In genomic region chr13:37344909-37345772, GRCm38 (mm10) we compare ENCODE assay signal across 13 mouse cellular contexts. TPM values are rescaled to one million over a fixed set of nuclear protein-coding genes. Genes with fewer than 3 reads are reported as not detected.
A peak's percentile ranks its signal among the peaks of the same experiment; 100 is the strongest.
DNase-seq lines count a peak whose midpoint lies in the region; ATAC-seq and TF ChIP-seq lines count a peak whose summit lies in the region.
"Had no signal": no experiment of that assay in that cellular context is flagged by ENCODE, and none has a peak within 500 bp of the region (broad histone marks: within the 10 kb centered on the region; RNA-seq: fewer than 3 reads in every experiment).

TSS of gene Ly86 (plus strand) at chr13:37345208.

- H3K9ac ChIP-seq in hindbrain, embryonic 13.5 days, result no peak within 1 kb of the TSS
- H3K9ac ChIP-seq in hindbrain, postnatal 0 days (replicated peaks; ENCODE audit: low read length), result no peak within 1 kb of the TSS
- H3K9ac ChIP-seq: heart, embryonic 15.5 days had no signal

- WGBS in hindbrain, embryonic 13.5 days, result 91% methylated on average over 28 of the region's 28 CpGs
- 90% methylated on average over 28 of the region's 28 CpGs for WGBS in hindbrain, embryonic 10.5 days
- WGBS in hindbrain, postnatal 0 days, result 93% methylated on average over 28 of the region's 28 CpGs

- H3K4me1 ChIP-seq in hindbrain, embryonic 13.5 days (replicated peaks), result no peaks in the 10 kb centered on the region
- H3K4me1 ChIP-seq in hindbrain, embryonic 10.5 days (replicated peaks), result no peaks in the 10 kb centered on the region
- H3K4me1 ChIP-seq in megakaryocyte, embryonic 14.5 days, result peaks cover 10% of the 10 kb centered on the region
- H3K4me1 ChIP-seq in hindbrain, postnatal 0 days (ENCODE audit: insufficient read depth, low read length), result no peaks in the 10 kb centered on the region
- H3K4me1 ChIP-seq: heart, embryonic 15.5 days had no signal

- no peak for ATAC-seq in hindbrain, embryonic 13.5 days (ENCODE audit: low FRiP score)
- ATAC-seq in inflammation-experienced regulatory T-cells, adult 6 months, result peak; percentile 32
- no peak for ATAC-seq in hindbrain, postnatal 0 days
- ATAC-seq: CD4-positive, CD25-positive, alpha-beta regulatory T cell, adult 4 months had no signal

- no peak within 1 kb of the TSS for H3K4me3 ChIP-seq in hindbrain, embryonic 13.5 days
- no peak within 1 kb of the TSS for H3K4me3 ChIP-seq in hindbrain, embryonic 10.5 days
- peak within 1 kb of the TSS; percentile 42 for H3K4me3 ChIP-seq in megakaryocyte, embryonic 14.5 days (replicated peaks)
- H3K4me3 ChIP-seq in hindbrain, postnatal 0 days (ENCODE audit: low read length), result no peak within 1 kb of the TSS
- H3K4me3 ChIP-seq: erythroblast, embryonic 14.5 days; heart, embryonic 15.5 days had no signal

- DNase-seq in hindbrain, embryonic 10.5 days (ENCODE audit: low spot score), result no peak
- DNase-seq in ES-CJ7 (ENCODE audit: low read depth, low spot score) (peak; percentile 7), adipocyte (ENCODE audit: low spot score) (no peak)
- DNase-seq in adrenal gland, postnatal 36 days, result no peak
- DNase-seq in hindbrain, postnatal 0 days (ENCODE audit: low spot score), result no peak
- DNase-seq: adrenal gland, adult 2 months; thymus, postnatal 14 days had no signal

- H3K27ac ChIP-seq in hindbrain, embryonic 13.5 days, result no peak within 1 kb of the TSS
- H3K27ac ChIP-seq in hindbrain, embryonic 10.5 days, result no peak within 1 kb of the TSS
- no peak within 1 kb of the TSS for H3K27ac ChIP-seq in hindbrain, postnatal 0 days
- H3K27ac ChIP-seq: heart, embryonic 15.5 days had no signal

- no peaks in the 10 kb centered on the region for H3K36me3 ChIP-seq in hindbrain, embryonic 13.5 days
- H3K36me3 ChIP-seq in hindbrain, embryonic 10.5 days, result no peaks in the 10 kb centered on the region
- H3K36me3 ChIP-seq in megakaryocyte, embryonic 14.5 days (replicated peaks; ENCODE audit: low read length), result no peaks in the 10 kb centered on the region
- no peaks in the 10 kb centered on the region for H3K36me3 ChIP-seq in hindbrain, postnatal 0 days (ENCODE audit: insufficient read depth, low read length)
- H3K36me3 ChIP-seq: heart, embryonic 15.5 days had no signal

- H3K9me3 ChIP-seq in hindbrain, embryonic 13.5 days, result no peaks in the 10 kb centered on the region
- H3K9me3 ChIP-seq in hindbrain, embryonic 10.5 days, result no peaks in the 10 kb centered on the region
- H3K9me3 ChIP-seq in megakaryocyte, embryonic 14.5 days, result 0 out of 2 replicates have a peak, but pooled peaks cover under 1% of the 10 kb centered on the region
- H3K9me3 ChIP-seq in hindbrain, postnatal 0 days (ENCODE audit: low read length), result no peaks in the 10 kb centered on the region
- H3K9me3 ChIP-seq: heart, embryonic 15.5 days had no signal

- no peak within 1 kb of the TSS for H3K4me2 ChIP-seq in hindbrain, embryonic 13.5 days
- no peak within 1 kb of the TSS for H3K4me2 ChIP-seq in hindbrain, postnatal 0 days (ENCODE audit: low read depth, low read length)
- H3K4me2 ChIP-seq: heart, embryonic 15.5 days had no signal

- TF ChIP-seq CTCF in hindbrain, postnatal 0 days (IDR thresholded peaks at IDR 0.05; ENCODE audit: low read depth), result no peak

- H3K27me3 ChIP-seq in hindbrain, embryonic 13.5 days, result no peaks in the 10 kb centered on the region
- H3K27me3 ChIP-seq in hindbrain, embryonic 10.5 days (ENCODE audit: insufficient read depth, poor library complexity, severe bottlenecking), result no peaks in the 10 kb centered on the region
- peaks cover 6% of the 10 kb centered on the region for H3K27me3 ChIP-seq in megakaryocyte, embryonic 14.5 days (replicated peaks)
- no peaks in the 10 kb centered on the region for H3K27me3 ChIP-seq in hindbrain, postnatal 0 days (ENCODE audit: insufficient read depth, low read length)
- H3K27me3 ChIP-seq: heart, embryonic 15.5 days had no signal

RNA-seq across cellular contexts. Expression of gene Ly86, which starts in this region (rescaled TPM):
- polyA plus RNA-seq in hindbrain, embryonic 13.5 days (2015; fragmentation: Nextera tagmentation; extraction: Ambion mirVana), result 10.3 and 12.0 TPM in 2 replicates
- 4.9 and 5.5 TPM in 2 replicates for polyA plus RNA-seq in hindbrain, embryonic 10.5 days (2016; fragmentation: Nextera tagmentation; extraction: Ambion mirVana)
- polyA plus RNA-seq in inflammation-experienced regulatory T-cells, adult 6 months (2017; shearing (Covaris generic)), result 1 to 10 TPM; 3.7 to 7.8 (median 6.4) TPM
- not detected in 2 replicates for polyA plus RNA-seq in megakaryocyte, embryonic 14.5 days (2012; ENCODE audit: insufficient read depth, low replicate concordance)
- total RNA-seq in adrenal gland, postnatal 36 days (2021), result 1 to 10 TPM; 4.2 to 5.4 TPM
- total RNA-seq in hindbrain, postnatal 0 days (2014; rRNA removed), result 8.9 and 9.3 TPM in 2 replicates
- 12.1 and 13.2 TPM in 2 replicates for polyA plus RNA-seq in hindbrain, postnatal 0 days (2015; fragmentation: Nextera tagmentation; extraction: Ambion mirVana)
- polyA plus RNA-seq: erythroblast, embryonic 14.5 days had no signal
